Mouse (Mus musculus): ENCODE data around the gene Trim25.

DNA sequence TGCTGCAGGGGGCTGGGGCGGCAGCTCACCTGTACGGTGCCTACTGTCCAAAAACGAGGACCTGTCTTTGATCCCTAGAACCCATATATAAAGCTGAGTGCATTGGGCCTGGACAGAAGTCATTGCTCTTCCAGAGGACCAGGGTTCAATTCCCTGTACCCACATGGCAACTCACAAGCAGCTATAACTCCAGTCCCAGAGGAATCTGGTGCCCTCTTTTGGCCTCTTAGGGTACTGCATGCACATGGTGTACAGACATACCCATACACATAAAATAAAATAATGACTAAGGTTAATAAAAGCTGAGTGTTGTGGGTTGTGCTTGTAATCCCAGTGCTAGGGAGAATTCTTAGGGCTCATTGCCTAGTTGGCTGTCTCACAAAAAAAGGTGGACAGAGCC lies 66.1 kb downstream of the Trim25 start:
- TF ChIP-seq GATA1 (IDR thresholded peaks at IDR 0.05; ENCODE audit: borderline replicate concordance, low read length) (no peak), FLI1 (IDR thresholded peaks at IDR 0.05; ENCODE audit: low read length) (no peak)

All from megakaryocyte, embryonic 14.5 days (primary cell).